Mouse (Mus musculus) heart, embryonic 15.5 days (tissue): Measurements from ENCODE around the gene Vsig10l. TPM values are rescaled to one million over a fixed set of nuclear protein-coding genes. Genes with fewer than 3 reads are reported as not detected.

ENCODE experiments used
- ATAC-seq: fragments of 200-750 bp; cut with Nextera tagmentation; replicated peaks from 2 replicates; pipeline ENCODE4 v1.8.0; 2017; ENCODE audit warnings: low read depth, moderate TSS enrichment; ENCODE audit not compliant: insufficient number of reproducible peaks, insufficient read depth, low FRiP score
- H3K27ac ChIP-seq: fragments of 300-500 bp; sonication (generic); 2 replicates; pipeline ENCODE4 v1.5.1; 2015; ENCODE audit warnings: mild to moderate bottlenecking, inconsistent platforms
- H3K27me3 ChIP-seq: fragments of 300-500 bp; sonication (generic); 2 replicates; pipeline ENCODE4 v1.6.1; 2015; ENCODE audit warnings: inconsistent platforms
- H3K36me3 ChIP-seq: fragments of 300-500 bp; sonication (generic); 2 replicates; pipeline ENCODE4 v1.6.1; 2015; ENCODE audit warnings: mild to moderate bottlenecking, inconsistent platforms
- H3K4me1 ChIP-seq: fragments of 300-500 bp; sonication (generic); replicated peaks from 2 replicates; pipeline ENCODE4 v1.6.1; 2015; ENCODE audit warnings: inconsistent platforms
- H3K4me2 ChIP-seq: fragments of 300-500 bp; sonication (generic); 2 replicates; pipeline ENCODE4 v1.6.1; 2015; ENCODE audit warnings: inconsistent platforms, mild to moderate bottlenecking, moderate library complexity
- H3K4me3 ChIP-seq: fragments of 300-500 bp; sonication (generic); 2 replicates; pipeline ENCODE4 v1.5.1; 2015; ENCODE audit warnings: mild to moderate bottlenecking, inconsistent platforms
- H3K9ac ChIP-seq: fragments of 300-500 bp; sonication (generic); 2 replicates; pipeline ENCODE4 v1.6.1; 2015; ENCODE audit warnings: mild to moderate bottlenecking, inconsistent platforms
- H3K9me3 ChIP-seq: fragments of 300-500 bp; sonication (generic); replicated peaks from 2 replicates; pipeline ENCODE4 v1.6.1; 2016; ENCODE audit warnings: inconsistent platforms
- WGBS: fragments of 180-500 bp; shearing (Covaris S2); methylation state at CpG from one replicate; pipeline ENCODE4 v1.1.7; 2015; ENCODE audit warnings: mixed read lengths; 5-methylcytosine and 5-hydroxymethylcytosine counted together
- polyA plus RNA-seq: library from polyadenylated mRNA; unstranded; fragments of >200 nt; fragmentation: Nextera tagmentation; extraction: Ambion mirVana; gene quantifications from 2 replicates; pipeline ENCODE4 v1.2.1, GENCODE M21; 2015

Vsig10l gene
- polyA plus RNA-seq, 1 experiment from 2014 or later: 2.9 TPM

DNA sequence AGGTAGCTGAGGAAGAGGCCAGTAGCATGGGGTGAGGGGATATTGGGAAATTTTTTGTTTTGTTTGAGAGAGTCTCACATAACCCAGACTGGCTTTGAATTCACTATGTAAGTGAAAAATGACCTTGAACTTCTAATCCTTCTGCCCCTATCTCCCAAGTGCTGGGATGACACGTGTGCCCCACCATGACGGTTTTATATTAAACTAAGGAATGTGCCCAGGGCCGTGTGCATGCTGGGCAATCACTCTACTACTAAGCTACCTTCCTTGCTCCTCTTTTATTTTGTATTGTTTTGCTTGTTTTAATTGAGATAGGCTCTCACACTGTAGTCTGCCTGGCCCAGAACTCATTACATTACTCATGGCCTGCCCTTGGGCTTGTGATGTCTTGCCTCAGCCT, 21.9 kb upstream of the Vsig10l start:
- no peak overlapping the region for H3K9ac ChIP-seq
- no peaks in the 10 kb centered on the region for H3K36me3 ChIP-seq
- WGBS: 81% methylated on average over 3 of the region's 3 CpGs
- no peaks in the 10 kb centered on the region for H3K9me3 ChIP-seq
- no peaks in the 10 kb centered on the region for H3K27me3 ChIP-seq
- H3K4me1 ChIP-seq: peaks cover 24% of the 10 kb centered on the region
- no peak overlapping the region for H3K27ac ChIP-seq
- H3K4me2 ChIP-seq: no peak overlapping the region
- H3K4me3 ChIP-seq: no peak overlapping the region
- no peak for ATAC-seq

DNA sequence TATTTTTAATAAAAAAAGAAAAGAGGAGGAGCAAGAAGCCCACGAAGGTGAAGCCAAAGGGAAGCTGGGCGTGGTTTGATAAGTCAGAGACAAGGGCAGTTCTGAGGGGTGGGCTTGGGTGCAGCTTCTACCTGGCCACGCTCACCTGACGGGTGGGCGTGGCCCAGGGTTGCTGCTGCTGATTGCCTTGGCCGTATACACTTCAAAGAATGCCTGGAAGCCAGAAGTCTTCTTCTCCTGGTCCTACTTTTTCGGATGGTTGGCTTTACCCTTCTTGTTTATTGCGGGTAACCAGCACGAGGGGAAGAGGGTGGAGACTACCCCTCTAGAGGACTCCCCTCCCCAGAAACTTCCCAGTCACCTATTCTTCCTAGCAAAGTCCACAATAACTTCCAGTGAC, 20.3 kb upstream of the Vsig10l start:
- Histone ChIP-seq H3K4me1 (peaks cover 35% of the 10 kb centered on the region), H3K27me3 (no peaks in the 10 kb centered on the region), H3K27ac (peak overlapping the region; percentile 97), H3K4me3 (peak overlapping the region; percentile 60), H3K36me3 (no peaks in the 10 kb centered on the region), H3K9ac (peak overlapping the region; percentile 69), H3K4me2 (peak overlapping the region; percentile 72), H3K9me3 (no peaks in the 10 kb centered on the region)
- ATAC-seq: no peak
- 14% methylated on average over 9 of the region's 9 CpGs for WGBS

DNA sequence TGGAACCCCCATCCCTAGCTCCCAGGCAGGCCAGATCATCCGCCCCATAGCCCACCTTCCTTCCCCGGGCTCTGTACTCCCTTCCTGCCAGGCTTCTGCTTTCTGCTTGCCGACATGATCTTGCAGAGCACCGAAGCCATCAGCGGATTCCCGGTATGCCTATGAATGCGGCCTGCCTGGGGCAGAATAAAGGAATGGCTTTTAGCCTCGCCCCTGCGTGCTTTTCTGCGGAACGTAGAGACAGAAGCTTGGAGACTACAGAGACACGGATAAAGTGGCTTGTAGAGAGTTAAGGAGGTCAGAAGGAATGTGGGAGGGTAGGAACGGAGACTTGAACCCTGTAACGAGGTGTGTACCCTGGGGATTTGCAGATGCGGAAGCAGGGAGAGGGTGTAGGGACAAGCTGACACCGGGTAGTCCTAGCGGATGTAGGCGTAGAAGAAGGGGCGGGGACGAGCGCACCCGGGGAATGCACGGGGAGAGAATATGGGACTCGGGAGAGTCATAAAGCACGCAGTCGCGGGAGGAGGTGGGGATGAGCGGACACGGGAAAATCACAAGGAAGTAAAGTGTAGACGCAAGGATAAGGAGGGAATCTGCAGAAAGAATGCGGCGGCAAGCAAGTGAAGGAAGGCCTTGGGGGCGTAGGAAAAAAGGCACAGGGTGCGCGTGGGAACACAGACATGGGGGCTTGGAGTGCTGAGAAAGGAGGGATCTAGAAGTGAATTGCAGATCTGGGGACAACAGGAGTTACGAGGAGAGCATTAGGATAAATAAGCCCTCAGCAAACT, 19.6 kb upstream of the Vsig10l start:
- WGBS: 1% methylated on average over 36 of the region's 36 CpGs
- H3K27ac ChIP-seq: peak overlapping the region; percentile 97

DNA sequence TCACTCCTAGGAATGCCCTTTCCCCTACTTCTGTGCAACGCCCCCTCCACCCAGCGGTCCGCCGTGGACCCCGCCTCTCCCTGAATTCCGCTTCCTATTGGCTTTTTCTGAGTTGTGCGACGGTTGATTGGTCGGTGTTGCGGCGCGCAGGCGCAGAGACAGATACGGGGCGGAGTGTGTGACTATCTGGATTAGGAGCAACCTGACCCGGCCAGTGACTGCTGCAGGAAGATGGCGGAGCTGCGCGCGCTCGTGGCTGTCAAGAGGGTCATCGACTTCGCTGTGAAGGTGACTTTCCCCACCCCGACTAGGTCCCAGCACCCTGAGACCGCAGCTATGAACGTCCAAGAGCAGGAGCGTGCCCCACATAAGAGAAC, 19.0 kb upstream of the Vsig10l start, which contains the start of the genes Etfb and Gm45233:
TSS of gene Etfb (plus strand) at position 167 of the 377 bp plus-strand sequence.
TSS of gene Gm45233 (plus strand) at position 212 of the 377 bp plus-strand sequence.
- Histone ChIP-seq H3K4me2 (peak within 1 kb of the TSS; percentile 72), H3K4me1 (peaks cover 48% of the 10 kb centered on the region), H3K36me3 (no peaks in the 10 kb centered on the region), H3K4me3 (peak within 1 kb of the TSS; percentile 60), H3K27me3 (no peaks in the 10 kb centered on the region), H3K27ac (peak within 1 kb of the TSS; percentile 97), H3K9ac (peak within 1 kb of the TSS; percentile 69), H3K9me3 (no peaks in the 10 kb centered on the region)
- under 1% methylated on average over 27 of the region's 27 CpGs for WGBS
- ATAC-seq: peak; percentile 98

More for the DNA sequence above, 19.6 kb upstream of the Vsig10l start:
- Histone ChIP-seq H3K9me3 (no peaks in the 10 kb centered on the region), H3K27me3 (no peaks in the 10 kb centered on the region), H3K36me3 (no peaks in the 10 kb centered on the region), H3K4me1 (peaks cover 42% of the 10 kb centered on the region), H3K4me3 (peak overlapping the region; percentile 60), H3K4me2 (peak overlapping the region; percentile 72), H3K9ac (peak overlapping the region; percentile 69)
- peak; percentile 88 for ATAC-seq

DNA sequence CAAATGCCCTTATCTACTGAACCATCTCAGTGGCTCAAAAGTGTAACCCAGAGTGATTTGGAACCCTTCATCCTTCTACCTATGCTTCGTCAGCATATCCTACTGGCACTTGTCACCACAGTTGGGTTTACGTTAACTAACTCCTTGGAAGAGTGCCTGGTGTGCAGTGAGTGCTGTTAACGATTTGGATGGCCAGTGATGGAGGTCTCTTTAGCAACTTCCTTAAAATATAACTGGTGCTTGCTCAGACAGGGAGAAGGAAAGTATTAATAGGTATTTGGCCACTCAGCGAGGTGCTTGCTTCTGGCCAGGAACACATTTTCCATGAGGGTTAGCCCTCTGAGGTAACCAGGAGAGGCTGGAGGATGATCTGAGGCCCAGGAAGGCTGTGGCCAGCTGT, 15.2 kb upstream of the Vsig10l start:
- H3K27ac ChIP-seq: peak overlapping the region; percentile 69
- 50% methylated on average over 4 of the region's 4 CpGs for WGBS

DNA sequence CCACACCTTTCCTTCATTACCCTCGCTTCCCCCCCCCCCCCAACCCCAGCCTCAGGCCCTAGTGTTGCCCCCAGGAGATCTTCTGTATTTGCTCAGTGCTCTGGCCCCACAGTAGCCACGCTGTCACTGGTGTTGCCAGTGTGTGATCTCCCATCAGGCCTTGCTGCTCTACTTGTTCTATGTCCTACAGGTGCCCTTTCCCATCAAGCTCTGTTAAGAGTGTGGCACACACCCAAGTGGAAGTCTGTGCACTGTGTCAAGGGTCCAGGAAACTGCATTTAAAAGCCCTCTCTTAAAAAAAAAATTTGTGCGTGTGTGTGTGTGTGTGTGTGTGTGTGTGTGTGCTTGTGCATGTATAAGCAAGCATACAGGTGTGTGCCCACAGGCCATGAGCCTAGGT, 14.7 kb upstream of the Vsig10l start:
- no peak for ATAC-seq
- Histone ChIP-seq H3K9ac (no peak overlapping the region), H3K9me3 (no peaks in the 10 kb centered on the region), H3K4me2 (no peak overlapping the region), H3K27me3 (no peaks in the 10 kb centered on the region), H3K27ac (peak overlapping the region; percentile 69), H3K36me3 (peaks cover 14% of the 10 kb centered on the region), H3K4me1 (peaks cover 50% of the 10 kb centered on the region), H3K4me3 (no peak overlapping the region)
- WGBS: 68% methylated on average over 2 of the region's 3 CpGs

More for the DNA sequence above, 15.2 kb upstream of the Vsig10l start:
- Histone ChIP-seq H3K4me1 (peaks cover 53% of the 10 kb centered on the region), H3K36me3 (peaks cover 10% of the 10 kb centered on the region), H3K9me3 (no peaks in the 10 kb centered on the region), H3K27me3 (no peaks in the 10 kb centered on the region), H3K4me3 (no peak overlapping the region), H3K4me2 (no peak overlapping the region), H3K9ac (no peak overlapping the region)
- no peak for ATAC-seq

DNA sequence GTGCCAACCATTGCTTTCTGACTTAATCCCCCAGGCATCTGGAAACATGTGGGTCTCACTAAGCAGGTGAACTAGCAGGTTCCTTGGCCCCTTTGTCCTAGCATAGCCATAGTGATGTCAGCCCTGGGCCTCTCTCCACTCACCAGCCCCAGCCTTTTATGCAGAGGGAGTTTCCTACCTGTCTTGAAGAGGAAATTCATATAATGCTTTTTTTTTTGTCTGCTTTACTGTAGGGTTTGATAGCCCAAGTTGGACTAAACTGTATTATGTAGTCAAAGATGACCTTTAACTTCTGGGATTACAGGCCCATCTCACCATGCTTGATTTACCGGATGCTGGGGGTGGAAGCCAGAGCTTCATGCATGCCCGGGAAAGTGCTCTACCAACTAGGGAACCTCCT, 13.1 kb upstream of the Vsig10l start:
- no peaks in the 10 kb centered on the region for H3K27me3 ChIP-seq
- ATAC-seq: no peak
- H3K9ac ChIP-seq: no peak overlapping the region
- 90% methylated on average over 2 of the region's 2 CpGs for WGBS
- peaks cover 44% of the 10 kb centered on the region for H3K4me1 ChIP-seq
- no peak overlapping the region for H3K4me2 ChIP-seq
- no peak overlapping the region for H3K4me3 ChIP-seq
- H3K36me3 ChIP-seq: peaks cover 29% of the 10 kb centered on the region
- H3K27ac ChIP-seq: peak overlapping the region; percentile 69
- no peaks in the 10 kb centered on the region for H3K9me3 ChIP-seq

DNA sequence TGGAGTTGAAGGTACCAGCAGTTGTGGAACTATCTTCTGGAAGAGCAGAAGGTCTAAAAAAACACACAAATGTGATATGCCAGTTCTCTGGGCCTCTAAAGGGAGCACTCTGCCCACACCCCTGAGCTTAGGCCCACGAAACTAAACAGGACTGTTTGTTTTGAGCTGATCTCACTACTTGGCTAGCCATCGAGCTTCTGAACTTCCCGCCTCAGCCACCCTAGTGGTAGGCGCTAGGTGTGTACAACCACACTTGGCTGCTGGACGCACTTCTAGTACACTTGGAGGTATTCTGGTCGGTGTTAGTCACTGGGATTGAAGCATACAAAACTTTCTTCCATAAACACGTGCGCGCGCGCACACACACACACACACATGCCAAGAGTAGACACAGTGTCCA, 11.2 kb upstream of the Vsig10l start:
- ATAC-seq: no peak
- no peak overlapping the region for H3K4me2 ChIP-seq
- H3K27me3 ChIP-seq: no peaks in the 10 kb centered on the region
- no peak overlapping the region for H3K27ac ChIP-seq
- H3K36me3 ChIP-seq: peaks cover 46% of the 10 kb centered on the region
- H3K9ac ChIP-seq: no peak overlapping the region
- H3K4me3 ChIP-seq: no peak overlapping the region
- WGBS: 90% methylated on average over 11 of the region's 11 CpGs
- H3K9me3 ChIP-seq: no peaks in the 10 kb centered on the region
- peaks cover 28% of the 10 kb centered on the region for H3K4me1 ChIP-seq

DNA sequence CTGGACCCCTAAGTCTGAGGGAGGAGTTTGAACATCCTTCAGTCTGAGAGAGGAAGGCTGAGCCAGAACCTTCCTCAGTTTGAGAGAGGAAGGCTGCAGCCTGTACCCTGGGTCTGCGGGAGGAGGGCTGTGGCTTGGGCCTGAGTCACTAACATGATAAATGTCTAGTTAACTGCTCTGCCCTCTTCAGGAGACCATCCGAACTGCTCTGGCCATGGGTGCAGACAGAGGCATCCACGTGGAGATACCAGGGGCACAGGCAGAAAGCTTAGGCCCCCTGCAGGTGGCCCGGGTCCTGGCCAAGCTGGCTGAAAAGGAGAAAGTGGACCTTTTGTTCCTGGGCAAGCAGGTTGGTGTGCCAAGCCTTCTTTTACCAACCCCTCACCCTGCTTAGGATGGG, 10.3 kb upstream of the Vsig10l start:
- Histone ChIP-seq H3K4me3 (no peak overlapping the region), H3K4me1 (peaks cover 24% of the 10 kb centered on the region), H3K27me3 (no peaks in the 10 kb centered on the region), H3K9me3 (no peaks in the 10 kb centered on the region), H3K36me3 (peaks cover 55% of the 10 kb centered on the region), H3K4me2 (no peak overlapping the region), H3K27ac (no peak overlapping the region), H3K9ac (no peak overlapping the region)
- 50% methylated on average over 4 of the region's 4 CpGs for WGBS
- no peak; the same call in 1 of the 2 replicates for ATAC-seq

DNA sequence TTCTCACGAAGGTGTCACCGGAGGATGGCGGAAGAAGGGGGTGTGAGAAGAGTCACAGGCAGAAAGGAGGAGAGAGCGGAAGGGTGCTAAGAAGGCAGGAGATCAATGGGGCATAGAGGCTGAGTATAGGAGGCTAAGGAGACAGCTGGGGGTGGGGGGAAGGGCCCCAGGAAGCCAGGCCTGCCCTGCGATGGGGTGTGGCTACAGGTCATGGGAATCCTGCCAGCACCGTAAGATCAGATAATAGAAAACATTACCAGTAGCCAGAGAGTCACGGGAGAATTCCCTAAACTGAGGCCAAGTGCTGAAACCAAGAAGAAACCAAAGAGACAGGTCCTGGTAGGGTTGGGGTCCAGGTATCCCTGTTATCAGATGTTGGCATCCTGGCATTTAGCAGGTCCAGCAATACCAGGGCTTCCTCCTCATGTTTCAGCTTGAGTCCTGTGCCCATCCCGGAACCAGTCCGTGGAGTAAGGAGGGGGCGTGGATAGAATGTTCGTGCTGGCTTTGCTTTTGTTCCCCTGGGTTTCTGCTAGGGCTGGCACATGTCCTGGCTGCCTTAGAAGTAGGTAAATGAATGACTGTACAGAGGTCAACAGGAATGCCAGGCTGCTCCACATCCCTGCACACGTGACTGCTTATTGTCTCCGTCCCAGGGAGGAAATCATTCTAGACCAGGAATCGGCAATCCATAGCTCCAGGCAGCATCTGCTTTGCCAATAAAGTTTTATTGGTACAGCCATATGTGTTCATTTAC, 9.2 kb upstream of the Vsig10l start:
- 83% methylated on average over 14 of the region's 14 CpGs for WGBS
- no peak for ATAC-seq

DNA sequence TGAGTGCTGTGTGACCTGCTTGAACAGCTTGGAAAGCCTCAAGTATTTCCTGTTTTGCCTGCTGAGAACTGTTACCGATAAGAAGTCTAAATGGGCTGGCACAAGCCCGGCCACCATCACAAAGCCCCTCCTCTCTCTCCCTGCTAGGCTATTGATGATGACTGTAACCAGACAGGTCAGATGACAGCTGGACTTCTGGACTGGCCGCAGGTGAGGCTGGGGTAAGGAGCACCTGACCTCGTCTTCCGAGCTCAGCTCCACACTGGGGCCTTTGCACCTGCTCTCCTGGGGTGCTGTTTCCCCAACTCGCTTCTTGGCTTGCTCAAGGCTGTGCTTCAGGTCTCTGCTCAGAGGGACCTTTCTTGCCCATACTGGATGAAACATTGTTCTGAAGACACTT, 8.6 kb upstream of the Vsig10l start:
- Histone ChIP-seq H3K4me3 (no peak overlapping the region), H3K9ac (no peak overlapping the region), H3K27ac (no peak overlapping the region), H3K4me1 (peaks cover 6% of the 10 kb centered on the region), H3K27me3 (no peaks in the 10 kb centered on the region), H3K4me2 (no peak overlapping the region), H3K9me3 (no peaks in the 10 kb centered on the region), H3K36me3 (peaks cover 57% of the 10 kb centered on the region)
- WGBS: 76% methylated on average over 6 of the region's 6 CpGs
- ATAC-seq: no peak

More for the DNA sequence above, 9.2 kb upstream of the Vsig10l start:
- H3K4me3 ChIP-seq: no peak overlapping the region
- no peak overlapping the region for H3K9ac ChIP-seq
- peaks cover 12% of the 10 kb centered on the region for H3K4me1 ChIP-seq
- H3K4me2 ChIP-seq: no peak overlapping the region
- peaks cover 57% of the 10 kb centered on the region for H3K36me3 ChIP-seq
- no peak overlapping the region for H3K27ac ChIP-seq
- H3K9me3 ChIP-seq: no peaks in the 10 kb centered on the region
- H3K27me3 ChIP-seq: no peaks in the 10 kb centered on the region
